Mouse (Mus musculus) WW6 (cell line): ENCODE measurements around the gene H3f3a.
"Not testable (repeated sequence)": the region's sequence is repeated elsewhere in the genome, so short reads cannot be mapped to it uniquely, and the experiment has no call there.

Experiments
- DNase-seq: peaks from one replicate; pipeline ENCODE4 v3.0.0-alpha.2; 2013; ENCODE audit warnings: low read depth, low spot score

H3f3a gene

GRCm38 (mm10) chr1:180813885-180814740 is at the start of gene H3f3a:
Gene H3f3a (minus strand): TSS chr1:180813943.
- no peak for DNase-seq

- no peak for DNase-seq
Observed at GRCm38 (mm10) chr1:180860030-180860429, 46.3 kb upstream of the H3f3a start.

DNA sequence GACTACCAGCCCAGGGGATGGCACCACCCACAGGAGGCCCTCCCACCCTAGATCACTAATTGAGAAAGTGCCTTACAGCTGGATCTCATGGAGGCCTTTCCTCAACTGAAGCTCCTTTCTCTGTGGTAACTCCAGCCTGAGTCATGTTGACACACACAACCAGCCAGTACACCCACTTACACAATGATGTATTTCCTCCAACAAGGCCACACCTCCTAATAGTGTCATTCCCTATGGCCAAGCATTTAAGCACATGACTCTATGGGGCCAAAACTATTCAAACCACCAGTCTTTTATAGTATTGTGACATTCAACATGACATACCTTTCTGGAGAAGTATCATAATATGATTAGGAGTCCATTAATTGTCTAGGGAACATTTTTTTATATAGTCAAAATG is 45.0 kb upstream of the H3f3a start:
- no peak for DNase-seq

DNA sequence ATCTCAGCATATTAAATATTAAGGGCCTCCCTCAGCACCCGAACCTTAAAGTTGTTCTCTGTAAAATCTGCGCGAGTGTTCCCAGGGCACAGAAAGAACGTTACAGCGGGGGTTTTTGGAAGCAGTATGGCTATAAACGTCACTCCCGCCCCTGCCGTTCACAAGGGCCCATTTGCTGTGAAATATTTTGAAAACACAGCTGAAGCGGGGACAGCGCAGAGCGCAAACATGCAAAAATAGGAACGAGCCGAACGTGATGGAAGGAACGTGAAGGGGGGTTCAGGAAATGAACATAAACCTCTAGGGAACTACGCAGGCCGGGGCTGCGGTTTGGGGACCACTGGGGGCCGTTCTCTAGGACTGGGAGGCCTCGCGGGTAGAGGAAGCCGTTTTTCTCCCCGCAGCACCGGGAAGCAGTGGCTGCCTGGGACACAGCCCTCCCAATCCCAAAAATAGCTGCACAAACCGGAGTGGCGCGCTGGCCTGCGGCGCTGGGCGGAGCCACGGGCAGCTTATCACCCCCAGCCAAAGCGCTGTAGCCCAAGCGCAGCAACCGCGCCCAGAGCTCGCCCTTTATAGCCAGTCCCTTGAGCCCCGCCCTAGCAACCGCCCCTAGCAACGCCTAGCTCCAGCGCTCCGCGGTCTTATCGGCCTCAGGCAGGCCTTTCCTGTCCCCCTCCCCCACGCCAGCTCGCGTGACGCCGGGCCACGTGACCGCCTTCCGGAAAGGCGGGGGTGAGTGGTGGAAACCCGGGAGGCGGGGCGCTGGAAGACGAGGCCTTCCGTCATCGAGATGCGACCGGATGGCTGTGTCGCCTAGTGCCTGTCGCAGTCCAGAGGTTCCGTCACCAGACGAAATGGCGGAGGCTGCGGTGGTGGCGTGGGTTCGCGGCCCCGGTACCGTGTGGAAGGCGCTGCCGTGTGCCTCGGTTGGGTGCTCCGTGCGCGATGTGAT is 36.9 kb upstream of the H3f3a start, which contains the start of gene Sde2:
TSS of gene Sde2 (plus strand) at position 812 of the 955 bp plus-strand sequence.
- peak; percentile 99 for DNase-seq

DNA sequence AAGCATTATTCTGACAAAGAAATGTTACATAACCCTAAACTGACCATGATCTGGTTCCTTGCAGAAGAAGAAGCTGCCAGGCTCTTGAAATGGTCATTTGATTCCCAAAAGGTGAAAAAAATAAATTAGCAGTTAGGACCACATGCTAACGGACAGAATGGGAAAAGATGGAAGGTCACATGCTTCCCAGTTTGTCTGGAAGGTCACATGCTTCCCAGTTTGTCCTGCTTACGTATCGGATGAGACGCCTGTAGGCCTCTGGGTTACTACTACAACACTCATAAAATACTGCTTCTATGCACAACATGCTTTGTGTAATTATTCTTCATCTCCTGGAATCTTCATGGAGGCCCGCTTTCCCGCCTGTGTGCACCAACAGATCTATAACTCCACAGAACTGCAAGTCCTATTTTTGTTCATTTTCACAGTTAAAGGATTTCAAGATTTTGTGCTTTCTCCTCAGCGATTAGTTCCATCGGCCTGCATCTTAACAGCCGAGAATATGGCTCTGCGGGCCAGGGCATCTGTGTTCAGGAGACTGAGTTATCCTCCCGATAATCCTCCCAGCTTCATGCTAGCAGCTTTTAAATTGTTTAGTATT is 36.1 kb upstream of the H3f3a start:
- DNase-seq: no peak

DNA sequence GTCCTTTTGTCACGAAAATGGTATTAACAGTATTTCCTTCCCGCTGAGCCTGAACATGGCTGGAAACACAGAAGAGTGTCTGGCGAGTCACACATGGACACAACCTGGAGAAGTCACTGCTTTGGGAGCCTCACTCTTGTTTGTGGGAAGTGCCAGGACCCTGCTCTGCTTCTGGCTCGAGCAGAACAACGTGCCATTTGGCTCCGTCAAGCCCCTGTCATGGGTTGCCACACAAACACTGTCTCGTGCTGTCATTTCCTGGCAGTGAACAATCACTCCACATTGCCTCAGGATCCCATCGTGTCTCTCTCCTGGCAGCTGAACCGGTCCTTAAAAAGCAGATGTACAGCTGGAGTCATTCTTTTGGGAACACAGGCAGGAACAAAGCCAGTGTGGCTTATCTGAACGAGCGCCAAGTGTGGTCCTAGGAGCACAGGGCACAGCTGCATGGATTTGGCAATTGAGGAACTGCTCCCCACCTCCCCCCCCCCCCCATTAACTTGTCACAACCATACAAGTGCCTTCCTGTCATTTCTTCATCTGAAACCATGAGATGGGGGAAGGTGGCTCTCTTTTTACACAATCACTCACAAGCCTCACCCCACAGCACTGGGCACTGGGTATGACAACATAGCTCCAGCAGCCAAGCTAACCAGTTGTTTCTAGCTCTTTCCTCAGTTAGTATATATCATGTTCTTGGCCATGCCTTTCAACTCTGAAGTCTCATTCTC is 34.9 kb upstream of the H3f3a start:
- DNase-seq: no peak

- DNase-seq: no peak
Observed at GRCm38 (mm10) chr1:180848114-180848510, 34.4 kb upstream of the H3f3a start.

DNA sequence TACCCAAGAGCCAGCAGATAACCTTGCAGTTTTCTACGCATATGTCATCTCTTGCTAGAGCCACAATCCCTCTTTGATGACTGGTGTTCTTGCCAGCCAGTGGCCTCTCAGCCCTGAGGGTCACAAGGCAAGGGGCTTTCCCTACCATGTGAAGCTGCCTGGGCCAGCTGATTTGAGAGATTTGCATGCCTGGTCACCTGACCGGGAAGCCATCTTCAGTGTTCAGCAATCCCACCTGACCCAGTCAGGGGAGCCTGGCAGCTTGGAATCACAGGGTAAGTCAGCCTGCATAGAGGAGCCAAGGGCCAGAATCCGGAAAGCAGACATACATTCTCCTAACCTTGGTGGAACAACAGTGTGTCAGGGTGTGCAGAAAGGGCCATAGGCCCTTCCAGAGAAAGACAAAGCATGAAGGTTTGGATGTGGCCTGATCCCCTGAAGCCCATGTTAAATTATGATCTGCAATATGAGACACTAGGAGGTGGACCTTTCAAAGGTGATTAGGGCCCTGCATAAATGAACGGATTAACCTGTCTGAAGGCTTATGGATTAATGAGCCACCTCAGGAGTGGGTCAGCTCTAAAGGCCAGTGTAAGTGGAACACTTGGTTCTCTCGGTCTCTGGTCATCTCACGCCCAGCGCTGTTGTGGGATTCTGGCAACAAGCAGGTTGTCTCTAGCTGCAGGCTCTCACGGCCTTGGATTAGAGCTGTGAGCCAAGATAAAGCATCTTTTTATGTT is 28.0 kb upstream of the H3f3a start:
- no peak for DNase-seq

DNA sequence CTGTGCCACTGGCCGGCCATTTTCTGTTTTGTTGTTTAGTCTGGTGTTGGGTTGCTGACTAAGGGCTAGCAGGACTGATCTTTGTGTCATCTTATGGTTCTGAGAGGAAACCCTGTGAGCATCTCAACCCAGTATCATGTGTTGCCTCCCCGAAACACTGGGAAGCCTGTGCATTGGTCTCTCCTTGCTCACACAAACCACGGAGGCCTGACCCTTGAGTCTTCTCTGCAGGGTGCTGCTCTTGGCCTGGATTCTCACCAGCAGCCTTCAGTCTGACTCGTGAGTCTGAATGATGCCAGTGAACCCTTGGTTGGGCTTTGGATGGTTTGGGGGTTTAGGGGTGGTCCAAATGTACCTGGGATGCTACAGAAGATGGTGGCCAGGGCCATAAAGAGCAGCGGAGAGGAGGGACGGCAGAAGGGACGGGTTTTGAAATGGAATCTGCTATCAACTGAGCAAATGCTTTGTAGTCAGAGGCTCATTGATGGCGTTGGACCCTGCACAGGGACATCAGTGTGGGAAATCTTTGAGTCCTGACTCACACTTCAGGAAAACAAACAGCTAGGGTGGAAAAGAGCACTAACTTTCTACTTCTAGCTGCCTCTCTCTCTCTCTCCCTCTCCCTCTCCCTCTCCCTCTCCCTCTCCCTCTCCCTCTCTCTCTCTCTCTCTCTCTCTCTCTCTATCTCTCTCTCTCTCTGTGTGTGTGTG is 25.6 kb upstream of the H3f3a start:
- no peak for DNase-seq

GRCm38 (mm10) chr1:180838014-180838413 is 24.3 kb upstream of the H3f3a start:
- no peak for DNase-seq

DNA sequence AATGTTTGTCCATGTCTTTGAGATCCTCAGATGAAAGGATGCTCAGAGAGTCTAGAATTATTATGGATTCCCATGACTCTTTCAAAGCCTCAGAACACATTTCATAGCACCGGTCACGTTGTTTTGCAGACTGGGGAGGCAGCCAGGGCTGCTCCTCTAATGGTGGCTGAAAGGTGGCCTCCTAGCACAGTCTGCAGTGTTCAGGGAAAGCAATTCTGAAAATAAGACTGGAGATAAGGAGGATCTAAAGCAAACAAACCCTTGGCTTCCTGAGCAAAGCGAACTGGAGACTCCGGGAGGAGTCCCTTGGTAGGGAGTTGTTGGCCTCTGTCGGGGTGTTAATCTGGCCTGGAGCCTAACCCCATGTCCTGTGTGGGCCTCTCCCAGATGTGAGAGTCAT is 23.4 kb upstream of the H3f3a start:
- DNase-seq: no peak

DNA sequence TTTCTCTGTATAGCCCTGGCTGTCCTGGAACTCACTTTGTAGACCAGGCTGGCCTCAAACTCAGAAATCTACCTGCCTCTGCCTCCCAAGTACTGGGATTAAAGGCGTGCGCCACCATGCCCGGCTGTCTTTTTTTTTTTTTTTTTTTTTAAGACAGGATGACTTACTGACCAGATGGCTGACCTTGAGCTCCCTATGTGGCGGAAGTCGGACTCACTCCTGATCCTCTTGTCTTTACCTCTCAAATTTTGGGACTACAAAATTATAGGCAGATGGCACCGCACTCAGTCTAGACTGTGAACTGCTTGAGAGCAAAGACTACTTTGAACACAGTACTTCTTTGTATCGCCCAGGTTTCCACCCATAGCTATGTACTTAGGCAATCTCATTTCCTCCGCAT is 22.7 kb upstream of the H3f3a start:
- DNase-seq: not testable (repeated sequence)

GRCm38 (mm10) chr1:180835273-180836015 is 21.7 kb upstream of the H3f3a start:
- no peak for DNase-seq

- no peak for DNase-seq
Observed at GRCm38 (mm10) chr1:180830588-180831346, 17.0 kb upstream of the H3f3a start.

DNA sequence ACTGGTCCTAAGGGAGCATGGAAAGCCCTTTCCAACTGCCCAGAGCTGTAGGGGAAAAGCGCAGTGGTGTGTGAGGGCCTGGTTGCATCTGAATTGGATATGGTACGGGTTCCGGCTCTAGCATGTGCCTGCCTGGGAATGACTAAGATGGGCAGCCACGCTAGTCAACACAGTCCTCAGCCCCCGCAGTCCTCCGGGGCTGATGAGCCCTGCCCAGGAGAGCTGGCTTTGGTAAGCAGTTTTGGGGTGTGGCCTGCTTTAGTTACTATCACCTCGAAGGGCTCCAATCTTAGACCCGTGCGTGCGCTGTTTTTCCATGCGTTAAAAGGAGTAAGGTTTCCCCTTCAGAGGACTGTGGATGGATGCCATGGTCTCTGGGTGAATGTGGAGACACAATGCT is 16.4 kb upstream of the H3f3a start:
- no peak for DNase-seq

DNA sequence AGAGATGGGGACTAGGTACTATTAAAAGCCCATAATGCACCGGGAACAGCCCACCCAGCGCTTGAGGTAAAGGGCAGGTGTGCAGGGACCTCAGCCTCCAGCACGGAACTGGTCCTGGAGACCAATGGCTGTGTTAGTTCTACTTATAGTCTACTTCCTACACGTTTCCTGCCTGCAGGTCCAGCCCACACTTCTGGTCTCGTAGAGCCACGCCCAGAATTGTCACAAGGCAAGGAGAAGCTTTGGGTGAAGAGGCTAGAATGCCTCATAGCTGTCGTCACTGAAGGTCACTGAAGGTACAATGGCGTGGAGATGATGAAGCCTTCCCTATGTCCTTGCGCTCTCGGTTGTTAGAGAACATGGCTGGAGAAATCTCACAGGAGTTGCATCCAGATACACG is 16.0 kb upstream of the H3f3a start:
- DNase-seq: no peak

GRCm38 (mm10) chr1:180826634-180827033 is 12.9 kb upstream of the H3f3a start:
- DNase-seq: no peak

DNA sequence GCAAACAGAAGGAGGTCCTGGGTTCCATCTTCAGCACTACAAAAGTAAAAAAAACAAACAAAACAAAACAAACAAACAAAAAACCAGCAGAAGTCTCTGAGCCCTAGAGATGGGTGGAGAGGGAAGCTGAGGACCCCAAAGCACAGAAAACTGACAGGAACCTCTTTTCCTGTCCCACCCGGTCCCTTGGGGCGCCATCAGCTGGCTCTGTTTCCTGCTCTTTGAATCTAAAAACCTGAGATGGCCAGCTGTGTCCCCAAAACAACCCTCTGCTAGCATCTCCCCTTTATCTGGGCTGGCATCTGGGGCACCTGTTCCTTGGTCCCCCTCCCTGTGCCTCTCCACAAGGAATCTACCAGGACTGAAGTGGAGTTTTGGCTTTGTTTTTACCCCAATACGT is 11.0 kb upstream of the H3f3a start:
- no peak for DNase-seq

GRCm38 (mm10) chr1:180823716-180824115 is 10.0 kb upstream of the H3f3a start:
- DNase-seq: no peak
